Mouse (Mus musculus) kidney, adult 9 months (tissue): ENCODE measurements around the gene Ube2c.

Experiments
- DNase-seq: peaks from one replicate; pipeline ENCODE4 v3.0.0; 2022

Gene Ube2c

GRCm38 (mm10) chr2:164825521-164825920 is 55.8 kb downstream of the Ube2c start:
- no peak for DNase-seq

- no peak for DNase-seq
Observed at GRCm38 (mm10) chr2:164827146-164827850, 57.6 kb downstream of the Ube2c start.
